Mouse (Mus musculus): ENCODE results near the gene Fdxacb1. TPM values are rescaled to one million over a fixed set of nuclear protein-coding genes. Genes with fewer than 3 reads are reported as not detected.
A peak's percentile ranks its signal among the peaks of the same experiment; 100 is the strongest.

Fdxacb1 gene
- polyA plus RNA-seq, 1 experiment from 2014 or later = 11.8 TPM

DNA sequence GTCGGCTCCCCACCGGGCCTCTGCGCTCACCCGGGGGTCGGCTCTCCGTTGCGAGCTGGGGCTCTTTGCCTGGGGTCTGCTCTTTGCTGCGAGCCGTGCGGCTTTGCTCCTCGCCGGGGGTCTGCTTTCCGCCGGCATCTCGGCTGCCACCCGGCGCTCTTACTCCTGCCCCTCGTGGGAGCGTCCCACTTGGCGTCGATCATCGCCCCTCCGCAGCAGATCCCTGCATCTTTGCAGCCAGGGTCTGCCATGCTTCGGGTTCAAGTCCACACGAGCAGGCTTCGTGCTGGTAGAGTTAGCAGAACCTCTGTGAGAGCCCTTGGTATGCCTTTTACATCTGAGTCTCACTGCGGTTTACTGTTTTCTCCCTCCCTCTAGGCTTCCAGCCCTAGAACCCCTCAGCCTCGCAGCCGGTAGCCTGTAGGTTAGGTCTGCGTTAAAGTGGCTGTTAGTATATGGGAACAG, 7.7 kb downstream of the Fdxacb1 start:
- peak overlapping the region; percentile 87 for H3K4me3 ChIP-seq (ENCODE audit: low read depth, low read length)
- H3K9me3 ChIP-seq (ENCODE audit: control insufficient read depth, low read length) = no peaks in the 10 kb centered on the region
- WGBS = under 1% methylated on average over 25 of the region's 30 CpGs
- H3K4me2 ChIP-seq (ENCODE audit: low read depth, severe bottlenecking) = peak overlapping the region; percentile 69
- DNase-seq (ENCODE audit: low spot score) (no peak), ATAC-seq (ENCODE audit: insufficient number of reproducible peaks, low FRiP score, low TSS enrichment, low read depth) (peak; percentile 13)
- H3K36me3 ChIP-seq (ENCODE audit: control insufficient read depth, insufficient read depth, low read length) = peaks cover 2% of the 10 kb centered on the region; the same call in 1 of the 2 replicates
- peaks cover 7% of the 10 kb centered on the region; the same call in 1 of the 2 replicates for H3K4me1 ChIP-seq (ENCODE audit: control insufficient read depth, insufficient read depth, low read length)
- no peaks in the 10 kb centered on the region for H3K27me3 ChIP-seq (ENCODE audit: control insufficient read depth, insufficient read depth, low read length)
- H3K27ac ChIP-seq (replicated peaks; ENCODE audit: low read depth, low read length) = peak overlapping the region; percentile 65
- peak overlapping the region; percentile 89 for H3K9ac ChIP-seq (ENCODE audit: low read length)

DNA sequence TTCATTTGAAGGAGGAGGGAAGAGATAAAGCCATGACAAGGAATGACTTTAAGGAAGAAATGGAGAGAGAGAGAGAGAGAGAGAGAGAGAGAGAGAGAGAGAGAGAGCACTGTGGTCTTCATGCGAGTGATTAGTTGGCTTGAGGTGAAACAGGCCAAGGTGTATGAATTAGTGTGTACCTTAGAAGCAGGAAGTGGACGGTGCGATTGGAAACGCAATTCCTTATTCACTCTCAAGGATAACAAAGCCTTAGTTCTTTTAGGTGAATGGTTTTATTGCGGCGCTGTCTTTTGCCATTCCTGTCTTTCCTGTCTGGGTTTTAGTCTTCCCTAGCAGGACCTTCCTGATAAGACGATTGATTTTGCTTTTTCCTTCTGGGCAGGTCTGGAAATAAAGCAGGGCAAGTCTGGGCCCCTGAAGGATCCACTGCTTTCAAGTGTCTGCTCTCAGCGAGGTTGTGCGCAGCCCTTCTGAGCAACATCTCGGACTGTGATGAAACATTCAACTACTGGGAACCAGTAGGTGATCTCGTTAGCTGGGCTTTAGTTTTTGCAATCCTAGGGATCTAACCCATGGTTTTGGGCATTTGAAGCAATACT, 8.2 kb downstream of the Fdxacb1 start:
- H3K27me3 ChIP-seq (ENCODE audit: control insufficient read depth, insufficient read depth, low read length) = no peaks in the 10 kb centered on the region
- H3K27ac ChIP-seq (replicated peaks; ENCODE audit: low read depth, low read length) = no peak overlapping the region
- H3K4me1 ChIP-seq (ENCODE audit: control insufficient read depth, insufficient read depth, low read length) = peaks cover 7% of the 10 kb centered on the region; the same call in 1 of the 2 replicates
- H3K4me3 ChIP-seq (ENCODE audit: low read depth, low read length) = peak overlapping the region; percentile 87
- H3K36me3 ChIP-seq (ENCODE audit: control insufficient read depth, insufficient read depth, low read length) = peaks cover 2% of the 10 kb centered on the region; the same call in 1 of the 2 replicates
- H3K9me3 ChIP-seq (ENCODE audit: control insufficient read depth, low read length) = no peaks in the 10 kb centered on the region
- WGBS = 58% methylated on average over 11 of the region's 11 CpGs
- DNase-seq (ENCODE audit: low spot score) = no peak
- ATAC-seq (ENCODE audit: insufficient number of reproducible peaks, low FRiP score, low TSS enrichment, low read depth) = no peak
- H3K4me2 ChIP-seq (ENCODE audit: low read depth, severe bottlenecking) = peak overlapping the region; percentile 69
- no peak overlapping the region; the same call in 1 of the 2 replicates for H3K9ac ChIP-seq (ENCODE audit: low read length)

DNA sequence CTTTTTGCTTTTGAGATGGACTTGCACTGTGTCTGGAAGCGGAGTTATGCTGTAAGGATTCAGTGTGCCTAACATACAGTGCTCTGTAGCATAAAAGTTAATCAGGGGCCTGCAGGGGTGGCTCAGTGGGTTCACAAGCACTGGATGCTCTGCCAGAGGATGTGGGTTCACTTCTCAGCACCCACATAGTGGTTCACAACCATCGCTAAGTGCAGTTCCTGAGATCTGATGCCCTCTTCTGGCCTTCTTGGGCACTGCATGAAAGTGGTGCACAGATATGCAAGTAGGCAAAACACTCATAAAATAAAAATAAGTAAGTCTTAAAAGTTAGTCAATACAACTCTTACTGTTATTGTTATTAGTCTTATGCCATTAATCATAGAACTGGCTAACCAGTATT, 14.1 kb downstream of the Fdxacb1 start:
- Histone ChIP-seq H3K36me3 (ENCODE audit: control insufficient read depth, insufficient read depth, low read length) (peaks cover 17% of the 10 kb centered on the region), H3K27me3 (ENCODE audit: control insufficient read depth, insufficient read depth, low read length) (no peaks in the 10 kb centered on the region), H3K27ac (replicated peaks; ENCODE audit: low read depth, low read length) (no peak overlapping the region), H3K9ac (ENCODE audit: low read length) (no peak overlapping the region), H3K4me2 (ENCODE audit: low read depth, severe bottlenecking) (no peak overlapping the region), H3K4me3 (ENCODE audit: low read depth, low read length) (no peak overlapping the region), H3K4me1 (ENCODE audit: control insufficient read depth, insufficient read depth, low read length) (no peaks in the 10 kb centered on the region), H3K9me3 (ENCODE audit: control insufficient read depth, low read length) (no peaks in the 10 kb centered on the region)
- WGBS = 84% methylated on average over 2 of the region's 2 CpGs
- ATAC-seq (ENCODE audit: insufficient number of reproducible peaks, low FRiP score, low TSS enrichment, low read depth) (no peak), DNase-seq (ENCODE audit: low spot score) (peak; percentile 59)

DNA sequence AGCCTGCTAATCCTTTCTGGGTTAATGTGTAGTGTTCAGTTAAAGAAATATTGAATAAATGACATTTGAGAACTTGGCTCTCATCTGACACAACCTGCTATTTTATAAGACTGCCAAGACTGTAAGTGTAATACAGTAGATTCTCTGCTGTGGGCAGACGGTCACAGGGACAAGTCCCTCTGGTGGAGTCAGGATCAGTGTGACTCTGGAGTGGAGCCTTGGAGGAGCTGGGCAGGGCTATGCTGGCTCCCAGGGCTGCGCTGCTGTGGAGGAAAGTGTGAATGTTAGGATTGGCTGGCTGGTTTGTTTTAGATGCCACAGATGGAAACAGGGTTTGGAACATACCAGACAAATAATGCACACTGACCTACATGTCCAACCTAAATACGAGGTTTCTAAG, 27.2 kb downstream of the Fdxacb1 start:
- peaks cover 6% of the 10 kb centered on the region; the same call in 1 of the 2 replicates for H3K36me3 ChIP-seq (ENCODE audit: control insufficient read depth, insufficient read depth, low read length)
- DNase-seq (ENCODE audit: low spot score) (no peak), ATAC-seq (ENCODE audit: insufficient number of reproducible peaks, low FRiP score, low TSS enrichment, low read depth) (no peak)
- H3K27ac ChIP-seq (replicated peaks; ENCODE audit: low read depth, low read length) = no peak overlapping the region
- no peak overlapping the region for H3K4me3 ChIP-seq (ENCODE audit: low read depth, low read length)
- no peak overlapping the region for H3K9ac ChIP-seq (ENCODE audit: low read length)
- no peaks in the 10 kb centered on the region for H3K4me1 ChIP-seq (ENCODE audit: control insufficient read depth, insufficient read depth, low read length)
- H3K9me3 ChIP-seq (ENCODE audit: control insufficient read depth, low read length) = no peaks in the 10 kb centered on the region
- 95% methylated on average over 3 of the region's 3 CpGs for WGBS
- H3K4me2 ChIP-seq (ENCODE audit: low read depth, severe bottlenecking) = no peak overlapping the region
- no peaks in the 10 kb centered on the region for H3K27me3 ChIP-seq (ENCODE audit: control insufficient read depth, insufficient read depth, low read length)

DNA sequence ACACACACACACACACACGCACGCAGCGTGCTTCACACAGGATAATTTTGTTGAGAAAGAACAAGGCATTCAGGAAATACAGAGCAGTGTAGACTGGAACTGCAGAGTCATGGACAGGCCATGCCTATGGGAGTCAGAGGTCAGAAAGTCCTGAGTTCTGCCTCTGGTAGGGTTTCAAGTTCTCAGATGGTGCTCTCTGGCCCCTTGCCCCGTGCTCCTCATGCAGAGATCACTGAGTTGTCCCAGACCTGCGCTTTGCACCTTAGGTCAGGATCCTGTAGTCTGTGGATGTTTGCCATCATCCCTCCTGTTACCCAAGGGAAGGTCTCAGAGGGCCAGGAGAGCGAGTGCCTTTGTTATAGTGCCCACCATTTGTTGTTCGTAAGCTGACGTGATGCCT, 28.7 kb downstream of the Fdxacb1 start:
- Histone ChIP-seq H3K4me3 (ENCODE audit: low read depth, low read length) (no peak overlapping the region), H3K27me3 (ENCODE audit: control insufficient read depth, insufficient read depth, low read length) (no peaks in the 10 kb centered on the region), H3K9ac (ENCODE audit: low read length) (no peak overlapping the region), H3K4me2 (ENCODE audit: low read depth, severe bottlenecking) (no peak overlapping the region), H3K4me1 (ENCODE audit: control insufficient read depth, insufficient read depth, low read length) (no peaks in the 10 kb centered on the region), H3K27ac (replicated peaks; ENCODE audit: low read depth, low read length) (no peak overlapping the region), H3K9me3 (ENCODE audit: control insufficient read depth, low read length) (no peaks in the 10 kb centered on the region), H3K36me3 (ENCODE audit: control insufficient read depth, insufficient read depth, low read length) (peaks cover 3% of the 10 kb centered on the region; the same call in 1 of the 2 replicates)
- ATAC-seq (ENCODE audit: insufficient number of reproducible peaks, low FRiP score, low TSS enrichment, low read depth) = no peak
- WGBS = 84% methylated on average over 8 of the region's 8 CpGs
- DNase-seq (ENCODE audit: low spot score) = no peak

DNA sequence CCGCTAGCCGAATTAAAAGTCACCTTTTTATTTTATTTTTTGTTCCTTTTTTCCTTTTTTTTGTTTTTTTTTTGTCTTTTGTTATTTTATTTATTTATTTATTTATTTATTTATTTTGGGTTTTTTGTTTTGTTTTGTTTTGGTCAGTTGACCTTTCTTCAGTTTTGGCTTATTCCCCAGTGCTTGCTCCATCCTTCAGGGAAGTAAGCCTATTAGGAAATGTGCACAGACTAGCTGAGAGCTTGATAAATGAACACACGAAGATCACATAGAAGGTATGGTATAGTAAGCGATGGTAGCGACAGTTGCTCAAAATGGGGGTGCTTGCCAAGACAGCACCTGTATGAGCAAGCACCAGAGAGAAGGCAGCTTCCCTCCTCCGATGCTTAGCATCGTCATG, 29.6 kb downstream of the Fdxacb1 start:
- DNase-seq (ENCODE audit: low spot score) = no peak
- Histone ChIP-seq H3K27ac (replicated peaks; ENCODE audit: low read depth, low read length) (no peak overlapping the region), H3K4me1 (ENCODE audit: control insufficient read depth, insufficient read depth, low read length) (no peaks in the 10 kb centered on the region), H3K9me3 (ENCODE audit: control insufficient read depth, low read length) (no peaks in the 10 kb centered on the region), H3K27me3 (ENCODE audit: control insufficient read depth, insufficient read depth, low read length) (no peaks in the 10 kb centered on the region), H3K4me3 (ENCODE audit: low read depth, low read length) (no peak overlapping the region), H3K36me3 (ENCODE audit: control insufficient read depth, insufficient read depth, low read length) (peaks cover 2% of the 10 kb centered on the region; the same call in 1 of the 2 replicates), H3K9ac (ENCODE audit: low read length) (no peak overlapping the region), H3K4me2 (ENCODE audit: low read depth, severe bottlenecking) (no peak overlapping the region)
- ATAC-seq (ENCODE audit: insufficient number of reproducible peaks, low FRiP score, low TSS enrichment, low read depth) = no peak
- WGBS = 94% methylated on average over 7 of the region's 7 CpGs

DNA sequence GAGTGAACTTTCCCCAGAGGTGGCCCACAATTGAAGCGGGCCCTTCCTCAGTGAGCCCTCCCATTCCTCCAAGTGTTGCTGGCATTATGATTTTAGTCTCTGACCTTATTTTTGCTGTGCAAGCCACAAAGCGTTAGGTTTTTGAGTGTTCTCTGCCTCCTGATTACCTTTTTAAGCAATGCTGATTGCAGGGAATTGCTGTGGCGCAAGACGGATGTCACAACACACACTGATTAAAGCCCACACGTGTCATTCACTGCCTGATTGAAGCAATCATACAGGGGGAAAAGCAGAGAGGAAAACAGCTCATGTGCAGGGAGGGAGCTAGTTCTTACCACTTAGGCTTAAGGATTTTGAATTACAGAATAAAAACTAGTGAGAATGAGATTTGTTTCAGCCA, 30.3 kb downstream of the Fdxacb1 start:
- H3K9ac ChIP-seq (ENCODE audit: low read length) = no peak overlapping the region
- no peak overlapping the region for H3K27ac ChIP-seq (replicated peaks; ENCODE audit: low read depth, low read length)
- no peak overlapping the region for H3K4me2 ChIP-seq (ENCODE audit: low read depth, severe bottlenecking)
- ATAC-seq (ENCODE audit: insufficient number of reproducible peaks, low FRiP score, low TSS enrichment, low read depth) (no peak), DNase-seq (ENCODE audit: low spot score) (no peak)
- H3K27me3 ChIP-seq (ENCODE audit: control insufficient read depth, insufficient read depth, low read length) = no peaks in the 10 kb centered on the region
- WGBS = 85% methylated on average over 5 of the region's 5 CpGs
- no peaks in the 10 kb centered on the region for H3K9me3 ChIP-seq (ENCODE audit: control insufficient read depth, low read length)
- H3K4me1 ChIP-seq (ENCODE audit: control insufficient read depth, insufficient read depth, low read length) = no peaks in the 10 kb centered on the region
- H3K36me3 ChIP-seq (ENCODE audit: control insufficient read depth, insufficient read depth, low read length) = peaks cover 1% of the 10 kb centered on the region; the same call in 1 of the 2 replicates
- H3K4me3 ChIP-seq (ENCODE audit: low read depth, low read length) = no peak overlapping the region

DNA sequence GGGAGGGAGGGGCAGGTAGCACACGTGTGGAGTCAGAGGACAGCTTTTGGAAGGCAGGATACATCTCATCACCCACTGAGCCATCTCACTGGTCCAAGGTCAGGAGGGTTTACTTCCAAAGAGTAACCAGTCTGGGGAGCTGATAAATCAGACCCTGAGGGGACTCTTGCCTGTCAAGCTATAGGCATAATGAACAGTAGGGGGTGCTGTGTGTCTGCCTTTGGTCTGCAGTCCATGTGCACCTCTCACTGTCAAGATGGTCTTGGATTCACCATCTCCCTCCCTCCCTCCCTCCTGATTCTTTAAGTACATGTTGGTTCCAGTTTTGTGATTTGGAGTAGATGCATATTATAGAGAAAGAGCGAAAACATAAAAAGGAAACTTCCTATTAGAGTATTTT, 32.9 kb downstream of the Fdxacb1 start:
- WGBS = 66% methylated on average over 2 of the region's 2 CpGs
- H3K27ac ChIP-seq (replicated peaks; ENCODE audit: low read depth, low read length) = no peak overlapping the region
- H3K4me3 ChIP-seq (ENCODE audit: low read depth, low read length) = no peak overlapping the region
- peaks cover 3% of the 10 kb centered on the region; the same call in 1 of the 2 replicates for H3K36me3 ChIP-seq (ENCODE audit: control insufficient read depth, insufficient read depth, low read length)
- H3K4me1 ChIP-seq (ENCODE audit: control insufficient read depth, insufficient read depth, low read length) = no peaks in the 10 kb centered on the region
- ATAC-seq (ENCODE audit: insufficient number of reproducible peaks, low FRiP score, low TSS enrichment, low read depth) = no peak
- H3K9me3 ChIP-seq (ENCODE audit: control insufficient read depth, low read length) = no peaks in the 10 kb centered on the region
- no peaks in the 10 kb centered on the region for H3K27me3 ChIP-seq (ENCODE audit: control insufficient read depth, insufficient read depth, low read length)
- no peak overlapping the region for H3K9ac ChIP-seq (ENCODE audit: low read length)
- no peak overlapping the region for H3K4me2 ChIP-seq (ENCODE audit: low read depth, severe bottlenecking)
- peak; percentile 31 for DNase-seq (ENCODE audit: low spot score)

Measured in limb, embryonic 11.5 days (tissue).